Mouse (Mus musculus): ENCODE measurements around the gene Atg7. TPM values are rescaled to one million over a fixed set of nuclear protein-coding genes. Genes with fewer than 3 reads are reported as not detected.
A peak's percentile ranks its signal among the peaks of the same experiment; 100 is the strongest.

Atg7 gene
- total RNA-seq, 2 experiments from 2014 or later: 25.0 TPM

GRCm38 (mm10) chr6:114851688-114852087, 208.8 kb downstream of the Atg7 start:
- no peak for DNase-seq (ENCODE audit: low spot score in 2 of 2)

- no peak for DNase-seq (ENCODE audit: low spot score in 2 of 2)
Observed at GRCm38 (mm10) chr6:114852739-114853138, 209.8 kb downstream of the Atg7 start.

GRCm38 (mm10) chr6:114854368-114854767, 211.5 kb downstream of the Atg7 start:
- no peak for DNase-seq (ENCODE audit: low spot score in 2 of 2)

- DNase-seq (ENCODE audit: low spot score in 2 of 2): no peak
Observed at GRCm38 (mm10) chr6:114855644-114856043, 212.7 kb downstream of the Atg7 start.

GRCm38 (mm10) chr6:114856501-114856900, 213.6 kb downstream of the Atg7 start:
- DNase-seq (ENCODE audit: low spot score in 2 of 2): no peak

GRCm38 (mm10) chr6:114857996-114858721, 215.3 kb downstream of the Atg7 start:
- peak in 1 of 2 experiments; percentile 61 for DNase-seq (ENCODE audit: low spot score in 2 of 2)

GRCm38 (mm10) chr6:114858722-114859053, 215.8 kb downstream of the Atg7 start:
- DNase-seq (ENCODE audit: low spot score in 2 of 2): peak in 1 of 2 experiments; percentile 44

GRCm38 (mm10) chr6:114860677-114861568, 218.0 kb downstream of the Atg7 start:
- peak in 1 of 2 experiments; percentile 53 for DNase-seq (ENCODE audit: low spot score in 2 of 2)

- DNase-seq (ENCODE audit: low spot score in 2 of 2): peak in 1 of 2 experiments; percentile 45
Observed at GRCm38 (mm10) chr6:114861591-114861990, 218.7 kb downstream of the Atg7 start.

GRCm38 (mm10) chr6:114862046-114862445, 219.1 kb downstream of the Atg7 start:
- DNase-seq (ENCODE audit: low spot score in 2 of 2): no peak

- DNase-seq (ENCODE audit: low spot score in 2 of 2): no peak
Observed at GRCm38 (mm10) chr6:114863501-114863900, 220.6 kb downstream of the Atg7 start.

- no peak for DNase-seq (ENCODE audit: low spot score in 2 of 2)
Observed at GRCm38 (mm10) chr6:114864421-114864820, 221.5 kb downstream of the Atg7 start.

GRCm38 (mm10) chr6:114866078-114866477, 223.2 kb downstream of the Atg7 start:
- DNase-seq (ENCODE audit: low spot score in 2 of 2): no peak

- no peak for DNase-seq (ENCODE audit: low spot score in 2 of 2)
Observed at GRCm38 (mm10) chr6:114866619-114867018, 223.7 kb downstream of the Atg7 start.

- DNase-seq (ENCODE audit: low spot score in 2 of 2): no peak
Observed at GRCm38 (mm10) chr6:114868656-114869055, 225.8 kb downstream of the Atg7 start.

- DNase-seq (ENCODE audit: low spot score in 2 of 2): no peak
Observed at GRCm38 (mm10) chr6:114869501-114870076, 226.7 kb downstream of the Atg7 start.

GRCm38 (mm10) chr6:114871010-114871660, 228.2 kb downstream of the Atg7 start:
- DNase-seq (ENCODE audit: low spot score in 2 of 2): no peak

GRCm38 (mm10) chr6:114873808-114874137, 230.9 kb downstream of the Atg7 start:
- no peak for DNase-seq (ENCODE audit: low spot score in 2 of 2)

- DNase-seq (ENCODE audit: low spot score in 2 of 2): peak in 1 of 2 experiments; percentile 34
Observed at GRCm38 (mm10) chr6:114874138-114874928, 231.4 kb downstream of the Atg7 start.

GRCm38 (mm10) chr6:114875018-114875558, 232.2 kb downstream of the Atg7 start:
- peak; percentile 90 to 93 for DNase-seq (ENCODE audit: low spot score in 2 of 2)
